Mouse (Mus musculus) neural tube, embryonic 12.5 days (tissue): ENCODE data around the gene Ndufs8. TPM values are rescaled to one million over a fixed set of nuclear protein-coding genes. Genes with fewer than 3 reads are reported as not detected.
"Not testable (repeated sequence)": the region's sequence is repeated elsewhere in the genome, so short reads cannot be mapped to it uniquely, and the experiment has no call there.

ENCODE experiments used
- ATAC-seq: fragments of 200-750 bp; cut with Nextera tagmentation; 2 replicates; pipeline ENCODE4 v1.8.0; 2017; ENCODE audit warnings: low read depth, mild to moderate bottlenecking, moderate TSS enrichment, moderate library complexity; ENCODE audit not compliant: low FRiP score
- H3K27ac ChIP-seq: fragments of 300-500 bp; sonication (generic); 2 replicates; pipeline ENCODE4 v1.5.1; 2016
- H3K27me3 ChIP-seq: fragments of 300-500 bp; sonication (generic); replicated peaks from 2 replicates; pipeline ENCODE4 v1.6.1; 2016; ENCODE audit warnings: mild to moderate bottlenecking
- H3K36me3 ChIP-seq: fragments of 300-500 bp; sonication (generic); 2 replicates; pipeline ENCODE4 v1.6.1; 2016; ENCODE audit warnings: mild to moderate bottlenecking
- H3K4me1 ChIP-seq: fragments of 300-500 bp; sonication (generic); 2 replicates; pipeline ENCODE4 v1.6.1; 2016
- H3K4me2 ChIP-seq: fragments of 300-500 bp; sonication (generic); replicated peaks from 2 replicates; pipeline ENCODE4 v1.6.1; 2016; ENCODE audit warnings: mild to moderate bottlenecking
- H3K4me3 ChIP-seq: fragments of 300-500 bp; sonication (generic); 2 replicates; pipeline ENCODE4 v1.5.1; 2016
- H3K9ac ChIP-seq: fragments of 300-500 bp; sonication (generic); 2 replicates; pipeline ENCODE4 v1.6.1; 2016; ENCODE audit warnings: mild to moderate bottlenecking
- H3K9me3 ChIP-seq: fragments of 300-500 bp; sonication (generic); 2 replicates; pipeline ENCODE4 v1.6.1; 2016; ENCODE audit warnings: mild to moderate bottlenecking
- WGBS: fragments of 180-500 bp; shearing (Covaris S2); methylation state at CpG from one replicate; pipeline ENCODE4 v1.1.7; 2016; 5-methylcytosine and 5-hydroxymethylcytosine counted together
- polyA plus RNA-seq: library from polyadenylated mRNA; unstranded; fragments of >200 nt; fragmentation: Nextera tagmentation; extraction: Ambion mirVana; gene quantifications from 2 replicates; pipeline ENCODE4 v1.2.1, GENCODE M21; 2016

The Ndufs8 gene
- 226 and 234 TPM in 2 replicates for polyA plus RNA-seq

- Histone ChIP-seq H3K4me1 (peaks cover 23% of the 10 kb centered on the region), H3K36me3 (peaks cover 33% of the 10 kb centered on the region), H3K9ac (peak within 1 kb of the TSS; percentile 58), H3K4me2 (peak within 1 kb of the TSS; percentile 80), H3K27me3 (no peaks in the 10 kb centered on the region), H3K9me3 (no peaks in the 10 kb centered on the region), H3K4me3 (peak within 1 kb of the TSS; percentile 57), H3K27ac (peak within 1 kb of the TSS; percentile 39; the same call in 1 of the 2 replicates)
- under 1% methylated on average over 43 of the region's 43 CpGs for WGBS
- ATAC-seq: peak; percentile 97
These were observed at the start of gene Ndufs8 for GRCm38 (mm10) chr19:3912337-3913204. TSS of gene Ndufs8 (minus strand) at chr19:3912774.

DNA sequence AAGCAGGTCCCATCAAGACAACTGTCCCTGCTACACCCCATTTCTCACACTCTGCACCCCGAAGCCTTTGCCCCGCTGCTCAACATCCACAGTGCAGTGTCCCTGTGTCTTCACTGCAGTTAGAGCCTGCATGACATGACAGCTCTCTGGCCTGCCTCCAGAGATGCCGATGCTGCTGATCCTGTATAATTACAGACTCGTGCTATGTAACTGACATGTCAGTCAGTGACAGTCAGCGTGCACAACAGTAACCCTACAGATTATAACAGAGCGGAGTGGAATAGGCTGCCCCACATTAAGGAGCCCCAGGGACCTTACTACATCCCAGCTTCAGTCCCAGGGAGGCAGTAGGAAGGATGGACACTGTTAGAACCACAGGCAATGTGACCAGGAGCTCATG is 49.2 kb upstream of the Ndufs8 start:
- H3K27me3 ChIP-seq, H3K27ac ChIP-seq, ATAC-seq, H3K4me1 ChIP-seq, H3K9me3 ChIP-seq, H3K4me3 ChIP-seq, H3K36me3 ChIP-seq, H3K4me2 ChIP-seq, H3K9ac ChIP-seq: not testable (repeated sequence)
- 89% methylated on average over 6 of the region's 6 CpGs for WGBS

DNA sequence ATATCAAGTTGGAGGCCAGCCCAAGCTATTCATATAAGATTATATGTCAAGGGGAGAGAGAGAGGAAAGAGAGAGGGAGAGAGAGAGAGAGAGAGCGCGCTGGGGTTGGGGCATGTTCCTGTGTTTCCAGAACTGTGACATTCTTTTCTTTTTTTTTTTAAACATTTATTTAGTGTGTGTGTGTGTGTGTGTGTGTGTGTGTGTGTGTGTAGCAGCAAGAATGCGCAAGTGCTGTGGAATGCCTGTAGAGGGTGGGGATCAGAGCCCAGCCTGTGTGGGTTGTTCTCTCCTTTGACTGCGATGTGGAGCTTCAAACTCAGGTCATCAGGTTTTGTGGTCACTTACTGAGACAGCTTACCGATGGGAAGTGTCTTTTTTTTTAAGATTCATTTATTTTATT is 47.6 kb upstream of the Ndufs8 start:
- Histone ChIP-seq H3K4me1 (no peaks in the 10 kb centered on the region), H3K27me3 (no peaks in the 10 kb centered on the region), H3K4me3 (no peak overlapping the region), H3K27ac (no peak overlapping the region), H3K4me2 (no peak overlapping the region), H3K9me3 (no peaks in the 10 kb centered on the region), H3K9ac (no peak overlapping the region), H3K36me3 (no peaks in the 10 kb centered on the region)
- no peak for ATAC-seq
- WGBS: 87% methylated on average over 5 of the region's 5 CpGs

DNA sequence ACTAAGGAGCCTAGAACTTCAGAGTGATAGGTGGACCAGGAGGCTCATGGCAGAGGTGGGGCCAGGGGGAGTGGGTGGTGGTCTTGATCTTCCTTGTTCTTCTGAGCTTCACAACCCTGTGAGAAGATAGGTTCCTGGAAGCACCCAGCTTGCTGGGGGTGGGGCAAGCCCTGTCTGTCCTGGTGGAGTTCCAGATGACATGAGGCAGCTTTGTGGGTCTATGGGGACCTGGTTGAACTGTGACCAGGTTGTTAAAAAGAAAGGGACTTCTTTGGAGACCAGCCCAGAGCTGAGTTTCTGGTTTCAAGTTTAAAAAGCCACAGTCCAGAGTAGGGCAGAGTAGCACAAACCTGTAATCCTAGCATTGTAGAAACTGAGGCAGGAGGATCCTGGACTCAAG is 46.5 kb upstream of the Ndufs8 start:
- H3K27ac ChIP-seq: no peak overlapping the region
- H3K9me3 ChIP-seq: no peaks in the 10 kb centered on the region
- H3K4me1 ChIP-seq: no peaks in the 10 kb centered on the region
- H3K36me3 ChIP-seq: no peaks in the 10 kb centered on the region
- no peak overlapping the region for H3K4me3 ChIP-seq
- no peak for ATAC-seq
- no peak overlapping the region for H3K9ac ChIP-seq
- H3K4me2 ChIP-seq: no peak overlapping the region
- H3K27me3 ChIP-seq: no peaks in the 10 kb centered on the region

- H3K9me3 ChIP-seq: no peaks in the 10 kb centered on the region
- 79% methylated on average over 4 of the region's 4 CpGs for WGBS
- no peaks in the 10 kb centered on the region for H3K4me1 ChIP-seq
- no peak within 1 kb of the TSS for H3K4me3 ChIP-seq
- no peak within 1 kb of the TSS for H3K9ac ChIP-seq
- no peak within 1 kb of the TSS for H3K4me2 ChIP-seq
- H3K36me3 ChIP-seq: no peaks in the 10 kb centered on the region
- no peak for ATAC-seq
- no peak within 1 kb of the TSS for H3K27ac ChIP-seq
- H3K27me3 ChIP-seq: no peaks in the 10 kb centered on the region
These were observed 45.9 kb upstream of the Ndufs8 start, which contains the start of gene Aldh3b3 for GRCm38 (mm10) chr19:3958470-3958869. TSS of gene Aldh3b3 (plus strand) at chr19:3958645.

DNA sequence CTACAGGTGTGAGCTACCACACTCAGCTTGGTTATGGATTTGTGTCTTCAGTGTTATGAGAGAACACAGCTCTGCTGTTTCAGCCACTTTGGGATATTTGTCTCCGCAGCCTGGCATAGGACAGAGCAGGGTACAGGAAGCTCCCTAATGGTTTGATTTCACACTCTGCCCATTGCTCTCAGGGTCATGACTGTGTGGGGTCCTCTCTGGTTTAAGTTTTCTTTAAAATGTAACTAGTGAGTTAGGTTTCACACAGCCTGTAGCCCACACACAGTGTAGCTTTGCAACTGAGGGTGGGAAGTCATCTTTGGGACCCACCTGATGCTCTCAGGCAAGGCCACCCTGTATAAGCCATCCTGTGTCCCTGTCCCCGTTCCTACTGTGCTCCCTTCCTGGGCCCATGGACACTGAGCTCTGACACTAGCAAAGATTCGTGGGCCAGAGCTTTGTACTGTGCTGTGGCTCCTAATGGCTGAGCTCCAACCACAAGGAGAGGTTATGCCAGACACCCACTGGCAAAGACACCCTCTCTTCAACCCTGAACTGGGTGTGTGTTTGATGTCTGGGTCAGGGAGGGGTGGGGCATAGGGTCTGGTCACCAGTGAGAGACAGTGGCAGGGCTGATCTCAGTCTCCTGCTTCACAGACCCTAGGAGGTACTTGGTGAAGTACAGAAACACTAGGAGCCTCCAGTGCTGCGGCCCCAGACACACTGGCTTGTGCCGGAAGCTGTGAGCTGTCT is 44.9 kb upstream of the Ndufs8 start:
- not testable (repeated sequence) for H3K36me3 ChIP-seq, H3K9me3 ChIP-seq, H3K9ac ChIP-seq, H3K4me1 ChIP-seq, H3K27ac ChIP-seq, H3K4me2 ChIP-seq, ATAC-seq, H3K4me3 ChIP-seq, H3K27me3 ChIP-seq
- 81% methylated on average over 5 of the region's 5 CpGs for WGBS

GRCm38 (mm10) chr19:3955804-3956203 is 43.2 kb upstream of the Ndufs8 start:
- H3K4me2 ChIP-seq: no peak overlapping the region
- no peaks in the 10 kb centered on the region for H3K9me3 ChIP-seq
- H3K27me3 ChIP-seq: no peaks in the 10 kb centered on the region
- no peak overlapping the region for H3K27ac ChIP-seq
- 54% methylated on average over 4 of the region's 4 CpGs for WGBS
- H3K9ac ChIP-seq: no peak overlapping the region
- no peak overlapping the region for H3K4me3 ChIP-seq
- ATAC-seq: no peak
- H3K4me1 ChIP-seq: no peaks in the 10 kb centered on the region
- H3K36me3 ChIP-seq: no peaks in the 10 kb centered on the region

DNA sequence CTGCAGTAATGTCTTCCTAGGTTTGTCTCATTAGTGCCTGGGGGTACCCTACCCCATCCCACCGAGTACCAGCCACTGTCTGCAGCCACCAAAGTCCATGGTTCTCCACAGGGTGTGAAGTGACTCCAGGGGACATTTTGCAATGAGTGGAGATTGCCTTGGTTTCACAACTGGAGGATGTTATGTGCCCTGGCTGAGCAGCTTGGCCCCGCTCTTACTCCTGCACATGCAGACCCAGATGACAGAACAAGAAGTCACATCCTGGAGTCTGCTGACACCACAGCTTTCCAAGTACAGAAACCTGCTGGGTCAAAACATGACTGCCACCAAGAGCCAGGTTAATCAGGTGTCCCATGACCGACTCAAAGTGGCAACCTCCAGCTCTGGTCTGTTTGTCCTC is 42.5 kb upstream of the Ndufs8 start:
- no peak for ATAC-seq
- 77% methylated on average over 3 of the region's 3 CpGs for WGBS
- H3K27ac ChIP-seq: no peak overlapping the region
- no peaks in the 10 kb centered on the region for H3K9me3 ChIP-seq
- H3K9ac ChIP-seq: no peak overlapping the region
- H3K4me3 ChIP-seq: no peak overlapping the region
- H3K27me3 ChIP-seq: no peaks in the 10 kb centered on the region
- H3K4me2 ChIP-seq: no peak overlapping the region
- H3K36me3 ChIP-seq: no peaks in the 10 kb centered on the region
- H3K4me1 ChIP-seq: no peaks in the 10 kb centered on the region

GRCm38 (mm10) chr19:3952099-3952498 is 39.5 kb upstream of the Ndufs8 start:
- H3K9ac ChIP-seq: no peak overlapping the region
- 69% methylated on average over 1 of the region's 1 CpGs for WGBS
- no peaks in the 10 kb centered on the region for H3K27me3 ChIP-seq
- no peaks in the 10 kb centered on the region for H3K4me1 ChIP-seq
- H3K9me3 ChIP-seq: no peaks in the 10 kb centered on the region
- no peaks in the 10 kb centered on the region for H3K36me3 ChIP-seq
- no peak overlapping the region for H3K4me2 ChIP-seq
- ATAC-seq: no peak
- H3K4me3 ChIP-seq: no peak overlapping the region
- no peak overlapping the region for H3K27ac ChIP-seq

DNA sequence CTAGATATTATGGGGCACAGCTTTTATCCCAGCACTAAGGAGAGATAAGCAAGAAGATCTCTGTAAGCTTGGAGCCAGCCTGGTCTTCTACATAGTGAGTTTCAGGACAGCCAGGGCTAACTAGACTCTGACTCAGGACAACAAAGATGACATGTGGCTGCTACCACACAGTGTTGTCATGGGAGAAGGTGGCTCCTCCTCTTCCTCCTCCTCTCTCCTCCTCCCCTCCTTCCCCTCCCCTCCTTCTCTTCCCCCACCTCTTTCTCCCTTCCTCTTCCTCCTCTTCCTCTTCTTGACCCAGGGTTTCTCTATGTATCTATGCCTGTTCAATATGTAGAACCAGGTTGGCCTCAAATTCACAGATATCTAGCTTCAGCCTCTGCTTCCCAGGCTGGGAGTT is 38.9 kb upstream of the Ndufs8 start:
- ATAC-seq: no peak

GRCm38 (mm10) chr19:3950331-3950730 is 37.8 kb upstream of the Ndufs8 start:
- Histone ChIP-seq H3K27ac (no peak overlapping the region), H3K4me1 (no peaks in the 10 kb centered on the region), H3K9me3 (no peaks in the 10 kb centered on the region), H3K36me3 (no peaks in the 10 kb centered on the region), H3K4me3 (no peak overlapping the region), H3K27me3 (no peaks in the 10 kb centered on the region), H3K9ac (no peak overlapping the region), H3K4me2 (no peak overlapping the region)
- 80% methylated on average over 3 of the region's 3 CpGs for WGBS
- no peak for ATAC-seq

More for the DNA sequence above, 38.9 kb upstream of the Ndufs8 start:
- H3K27me3 ChIP-seq: no peaks in the 10 kb centered on the region
- no peaks in the 10 kb centered on the region for H3K9me3 ChIP-seq
- H3K36me3 ChIP-seq: no peaks in the 10 kb centered on the region
- H3K4me2 ChIP-seq: no peak overlapping the region
- H3K9ac ChIP-seq: no peak overlapping the region
- no peak overlapping the region for H3K4me3 ChIP-seq
- no peak overlapping the region for H3K27ac ChIP-seq
- no peaks in the 10 kb centered on the region for H3K4me1 ChIP-seq

- no peak for ATAC-seq
- H3K4me2 ChIP-seq: no peak overlapping the region
- H3K27ac ChIP-seq: no peak overlapping the region
- 0 out of 2 replicates have a peak overlapping the region, but pooled peaks have one; percentile 29 for H3K9ac ChIP-seq
- no peak overlapping the region for H3K4me3 ChIP-seq
- H3K27me3 ChIP-seq: 0 out of 2 replicates have a peak, but pooled peaks cover 2% of the 10 kb centered on the region
- H3K4me1 ChIP-seq: no peaks in the 10 kb centered on the region
- WGBS: 80% methylated on average over 14 of the region's 14 CpGs
- no peaks in the 10 kb centered on the region for H3K9me3 ChIP-seq
- H3K36me3 ChIP-seq: no peaks in the 10 kb centered on the region
These were observed 36.0 kb upstream of the Ndufs8 start for GRCm38 (mm10) chr19:3948546-3948945.
